Mouse (Mus musculus): ENCODE measurements around the gene Olfr45. TPM values are rescaled to one million over a fixed set of nuclear protein-coding genes. Genes with fewer than 3 reads are reported as not detected.

Olfr45 gene
- polyA plus RNA-seq, 1 experiment from 2014 or later: not detected

DNA sequence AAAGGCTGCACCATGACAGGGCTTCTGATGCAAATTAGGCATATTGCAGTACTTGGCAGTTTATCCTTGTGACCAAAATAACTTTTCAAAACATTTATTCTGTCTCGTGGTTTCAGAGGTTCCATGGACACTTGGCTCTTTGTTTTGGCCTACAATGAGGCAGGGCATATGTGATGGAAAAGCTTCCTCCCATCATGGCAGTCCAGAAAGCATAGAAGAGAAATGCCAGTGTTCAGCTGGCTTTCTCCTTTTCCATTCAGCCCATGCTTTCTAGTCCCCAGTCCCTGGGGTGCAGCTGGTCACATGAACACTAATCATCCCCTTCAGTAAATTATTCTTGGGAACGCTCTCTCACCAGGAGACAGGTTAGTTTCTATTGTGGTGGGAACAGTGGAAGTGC is 24.6 kb downstream of the Olfr45 start:
- no peaks in the 10 kb centered on the region for H3K36me3 ChIP-seq (replicated peaks; ENCODE audit: insufficient read depth, low read length)
- DNase-seq: no peak
- H3K4me2 ChIP-seq (ENCODE audit: low read depth, low read length): no peak overlapping the region
- no peaks in the 10 kb centered on the region for H3K9me3 ChIP-seq (ENCODE audit: low read length)
- H3K27ac ChIP-seq (ENCODE audit: low read depth): no peak overlapping the region
- 52% methylated on average over 2 of the region's 2 CpGs for WGBS (ENCODE audit: insufficient replicate concordance)
- H3K4me1 ChIP-seq (ENCODE audit: insufficient read depth): no peaks in the 10 kb centered on the region; the same call in 1 of the 2 replicates
- H3K27me3 ChIP-seq (ENCODE audit: insufficient read depth, low read length): no peaks in the 10 kb centered on the region
- no peak overlapping the region for H3K9ac ChIP-seq (replicated peaks)
- no peak for ATAC-seq
- no peak overlapping the region for H3K4me3 ChIP-seq (ENCODE audit: low read depth, low read length)
- no peak for TF ChIP-seq EP300 (IDR thresholded peaks at IDR 0.05; ENCODE audit: low read depth)
- TF ChIP-seq CTCF (IDR thresholded peaks at IDR 0.05; ENCODE audit: low read depth): no peak

DNA sequence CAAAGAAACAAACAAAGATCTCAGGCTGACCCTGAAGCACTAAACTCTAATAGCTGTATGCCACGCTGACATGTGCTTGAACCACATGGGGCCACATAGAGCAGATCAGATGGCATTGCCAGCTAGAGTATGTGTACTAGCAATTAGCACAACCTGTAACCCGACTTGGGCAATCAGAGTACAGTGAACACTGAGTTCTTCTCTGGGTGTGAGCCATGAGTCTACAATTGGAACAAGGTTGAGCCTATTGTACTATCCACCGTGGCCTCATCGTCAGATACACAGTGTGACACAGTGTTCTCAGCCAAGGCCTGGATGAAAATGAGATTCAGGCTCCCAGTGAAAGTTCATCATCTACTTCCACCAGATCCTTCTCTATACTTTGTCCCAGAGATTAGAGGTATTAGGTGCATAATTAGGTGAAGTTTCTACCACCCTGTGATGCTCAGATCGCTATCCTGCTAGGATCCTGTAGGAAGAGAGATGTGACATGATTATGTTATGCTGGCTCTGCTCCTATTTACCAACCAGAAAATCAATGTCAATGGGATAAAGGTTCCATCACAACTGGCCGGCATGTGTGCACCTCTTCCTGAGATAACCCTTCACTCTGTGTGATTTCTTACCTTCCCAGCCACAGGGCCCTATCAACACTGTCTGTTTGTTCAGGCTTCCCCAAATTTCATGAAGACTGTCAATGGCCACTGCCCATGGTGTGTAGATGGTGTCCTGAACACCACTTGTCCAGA is 26.0 kb downstream of the Olfr45 start:
- Histone ChIP-seq H3K36me3 (replicated peaks; ENCODE audit: insufficient read depth, low read length) (no peaks in the 10 kb centered on the region), H3K4me3 (ENCODE audit: low read depth, low read length) (no peak overlapping the region), H3K9me3 (ENCODE audit: low read length) (no peaks in the 10 kb centered on the region), H3K27ac (ENCODE audit: low read depth) (0 out of 2 replicates have a peak overlapping the region, but pooled peaks have one; percentile 23), H3K9ac (replicated peaks) (no peak overlapping the region), H3K27me3 (ENCODE audit: insufficient read depth, low read length) (no peaks in the 10 kb centered on the region), H3K4me1 (ENCODE audit: insufficient read depth) (no peaks in the 10 kb centered on the region; the same call in 1 of the 2 replicates), H3K4me2 (ENCODE audit: low read depth, low read length) (no peak overlapping the region)
- WGBS (ENCODE audit: insufficient replicate concordance): 66% methylated on average over 6 of the region's 6 CpGs
- TF ChIP-seq EP300 (IDR thresholded peaks at IDR 0.05; ENCODE audit: low read depth): peak; percentile 80
- TF ChIP-seq CTCF (IDR thresholded peaks at IDR 0.05; ENCODE audit: low read depth): no peak
- peak; percentile 98 for ATAC-seq
- no peak for DNase-seq

DNA sequence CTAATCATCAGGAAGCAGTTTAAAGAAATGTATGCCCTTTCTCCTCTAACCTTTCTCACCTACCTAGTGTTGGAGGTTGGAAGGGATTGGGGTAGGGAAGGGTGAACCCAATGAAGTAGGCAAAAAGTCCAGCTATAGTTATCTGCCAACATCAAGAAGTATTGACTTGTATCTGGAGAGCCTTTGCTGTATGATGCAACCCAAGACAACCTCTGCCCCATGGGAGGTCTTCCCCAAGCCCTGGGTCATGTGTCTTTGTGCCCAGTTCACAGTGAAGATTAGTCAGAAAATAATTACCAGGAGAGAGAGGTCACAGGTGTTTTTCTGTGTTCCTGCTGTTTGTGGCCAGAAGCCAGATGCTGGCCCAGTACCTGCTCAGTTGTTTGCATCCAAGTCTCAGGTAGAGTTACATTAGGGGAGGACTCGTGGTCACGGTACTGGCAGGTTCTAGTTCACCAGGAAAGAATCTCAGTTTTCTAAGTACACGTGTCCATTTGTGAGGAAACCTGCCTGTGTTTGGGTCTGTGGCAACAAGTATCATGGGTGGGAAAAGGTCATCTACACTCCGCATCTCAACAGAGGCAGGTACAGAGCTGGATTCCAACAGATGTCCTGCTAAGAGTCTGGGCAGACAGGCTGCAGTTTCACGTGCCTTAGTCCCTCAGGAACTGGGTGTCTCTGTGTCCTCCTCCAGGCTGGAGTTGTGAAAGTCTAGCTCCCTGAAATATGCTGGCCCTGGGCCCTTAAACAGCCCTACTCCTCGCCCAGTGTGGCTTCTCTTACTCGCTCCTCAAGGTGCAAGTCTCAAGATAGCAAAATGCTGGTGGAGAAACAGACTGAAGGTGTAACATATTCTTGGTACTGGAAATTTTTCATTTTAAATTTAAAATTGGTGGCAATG is 35.7 kb downstream of the Olfr45 start:
- DNase-seq (peak; percentile 31), ATAC-seq (peak; percentile 62)
- 63% methylated on average over 7 of the region's 7 CpGs for WGBS (ENCODE audit: insufficient replicate concordance)
- Histone ChIP-seq H3K36me3 (replicated peaks; ENCODE audit: insufficient read depth, low read length) (no peaks in the 10 kb centered on the region), H3K4me2 (ENCODE audit: low read depth, low read length) (no peak overlapping the region), H3K9me3 (ENCODE audit: low read length) (no peaks in the 10 kb centered on the region), H3K4me3 (ENCODE audit: low read depth, low read length) (no peak overlapping the region), H3K9ac (replicated peaks) (no peak overlapping the region), H3K4me1 (ENCODE audit: insufficient read depth) (peaks cover 14% of the 10 kb centered on the region), H3K27ac (ENCODE audit: low read depth) (peak overlapping the region; percentile 62), H3K27me3 (ENCODE audit: insufficient read depth, low read length) (no peaks in the 10 kb centered on the region)
- TF ChIP-seq CTCF (IDR thresholded peaks at IDR 0.05; ENCODE audit: low read depth): no peak
- peak; percentile 57 for TF ChIP-seq EP300 (IDR thresholded peaks at IDR 0.05; ENCODE audit: low read depth)

GRCm38 (mm10) chr7:140721095-140721494 is 39.3 kb downstream of the Olfr45 start:
- no peak overlapping the region for H3K9ac ChIP-seq (replicated peaks)
- TF ChIP-seq CTCF (IDR thresholded peaks at IDR 0.05; ENCODE audit: low read depth) (no peak), EP300 (IDR thresholded peaks at IDR 0.05; ENCODE audit: low read depth) (peak; percentile 74)
- no peaks in the 10 kb centered on the region for H3K36me3 ChIP-seq (replicated peaks; ENCODE audit: insufficient read depth, low read length)
- no peaks in the 10 kb centered on the region for H3K27me3 ChIP-seq (ENCODE audit: insufficient read depth, low read length)
- DNase-seq (peak; percentile 30), ATAC-seq (peak; percentile 80)
- peaks cover 14% of the 10 kb centered on the region for H3K4me1 ChIP-seq (ENCODE audit: insufficient read depth)
- peak overlapping the region; percentile 69 for H3K27ac ChIP-seq (ENCODE audit: low read depth)
- H3K4me2 ChIP-seq (ENCODE audit: low read depth, low read length): no peak overlapping the region
- H3K9me3 ChIP-seq (ENCODE audit: low read length): no peaks in the 10 kb centered on the region
- no peak overlapping the region for H3K4me3 ChIP-seq (ENCODE audit: low read depth, low read length)
- WGBS (ENCODE audit: insufficient replicate concordance): 44% methylated on average over 6 of the region's 6 CpGs

DNA sequence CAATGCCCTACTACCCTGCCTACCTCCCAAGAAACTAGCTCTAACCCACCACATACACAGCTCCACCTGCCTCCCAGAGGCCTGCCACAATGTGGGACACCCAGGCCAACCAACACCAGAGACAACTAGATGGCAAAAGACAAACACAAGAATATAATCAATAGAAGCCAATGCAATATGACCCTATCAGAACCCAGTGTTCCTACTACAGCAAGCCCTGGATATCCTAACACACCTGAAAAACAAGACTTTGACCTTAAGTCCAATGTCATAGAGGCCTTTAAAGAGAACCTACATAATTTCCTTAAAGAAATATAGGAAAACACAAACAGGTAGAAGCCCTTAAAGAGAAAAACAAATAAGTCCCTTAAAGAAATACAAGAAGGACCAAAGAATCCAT is 43.8 kb downstream of the Olfr45 start:
- Histone ChIP-seq H3K4me3 (ENCODE audit: low read depth, low read length) (no peak overlapping the region), H3K27me3 (ENCODE audit: insufficient read depth, low read length) (no peaks in the 10 kb centered on the region), H3K36me3 (replicated peaks; ENCODE audit: insufficient read depth, low read length) (no peaks in the 10 kb centered on the region), H3K9ac (replicated peaks) (no peak overlapping the region), H3K4me1 (ENCODE audit: insufficient read depth) (peaks cover 11% of the 10 kb centered on the region), H3K27ac (ENCODE audit: low read depth) (peak overlapping the region; percentile 53), H3K4me2 (ENCODE audit: low read depth, low read length) (no peak overlapping the region), H3K9me3 (ENCODE audit: low read length) (no peaks in the 10 kb centered on the region)
- TF ChIP-seq CTCF (IDR thresholded peaks at IDR 0.05; ENCODE audit: low read depth) (no peak), EP300 (IDR thresholded peaks at IDR 0.05; ENCODE audit: low read depth) (peak; percentile 72)
- DNase-seq: no peak
- peak; percentile 87 for ATAC-seq

- WGBS (ENCODE audit: insufficient replicate concordance): 56% methylated on average over 2 of the region's 2 CpGs
- no peak for DNase-seq
These were observed 51.4 kb downstream of the Olfr45 start for GRCm38 (mm10) chr7:140733162-140733561.

More at GRCm38 (mm10) chr7:140733162-140733561, 51.4 kb downstream of the Olfr45 start:
- Histone ChIP-seq H3K36me3 (replicated peaks; ENCODE audit: insufficient read depth, low read length) (no peaks in the 10 kb centered on the region), H3K4me2 (ENCODE audit: low read depth, low read length) (no peak overlapping the region), H3K4me3 (ENCODE audit: low read depth, low read length) (no peak overlapping the region), H3K9ac (replicated peaks) (no peak overlapping the region), H3K27ac (ENCODE audit: low read depth) (no peak overlapping the region), H3K27me3 (ENCODE audit: insufficient read depth, low read length) (no peaks in the 10 kb centered on the region), H3K9me3 (ENCODE audit: low read length) (no peaks in the 10 kb centered on the region), H3K4me1 (ENCODE audit: insufficient read depth) (no peaks in the 10 kb centered on the region)
- no peak for ATAC-seq
- no peak for TF ChIP-seq EP300 (IDR thresholded peaks at IDR 0.05; ENCODE audit: low read depth)
- peak; percentile 26; the same call in 1 of the 2 replicates for TF ChIP-seq CTCF (IDR thresholded peaks at IDR 0.05; ENCODE audit: low read depth)

Other genes starting within 250 kb of the Olfr45 start
- not detected in 2 replicates for gene Olfr533, start 218.6 kb upstream of the Olfr45 start, polyA plus RNA-seq (2015; fragmentation: Nextera tagmentation; extraction: Ambion mirVana)
- not detected in 2 replicates for gene Olfr535, start 197.7 kb upstream of the Olfr45 start, polyA plus RNA-seq (2015; fragmentation: Nextera tagmentation; extraction: Ambion mirVana)
- gene Olfr536, start 174.6 kb upstream of the Olfr45 start, polyA plus RNA-seq (2015; fragmentation: Nextera tagmentation; extraction: Ambion mirVana): not detected in 2 replicates
- not detected in 2 replicates for gene Olfr538, start 114.1 kb upstream of the Olfr45 start, polyA plus RNA-seq (2015; fragmentation: Nextera tagmentation; extraction: Ambion mirVana)
- not detected in 2 replicates for gene Olfr46, start 80.7 kb upstream of the Olfr45 start, polyA plus RNA-seq (2015; fragmentation: Nextera tagmentation; extraction: Ambion mirVana)
- not detected in 2 replicates for gene Olfr61, start 53.0 kb upstream of the Olfr45 start, polyA plus RNA-seq (2015; fragmentation: Nextera tagmentation; extraction: Ambion mirVana)
- not detected in 2 replicates for gene Olfr53, start 35.5 kb upstream of the Olfr45 start, polyA plus RNA-seq (2015; fragmentation: Nextera tagmentation; extraction: Ambion mirVana)
- gene Olfr539, start 22.0 kb upstream of the Olfr45 start, polyA plus RNA-seq (2015; fragmentation: Nextera tagmentation; extraction: Ambion mirVana): not detected in 2 replicates
- not detected in 2 replicates for gene Olfr541, start 15.3 kb downstream of the Olfr45 start, polyA plus RNA-seq (2015; fragmentation: Nextera tagmentation; extraction: Ambion mirVana)
- 556 and 629 TPM in 2 replicates for gene Cyp2e1, start 81.8 kb downstream of the Olfr45 start, polyA plus RNA-seq (2015; fragmentation: Nextera tagmentation; extraction: Ambion mirVana)
- gene Syce1, start 105.9 kb downstream of the Olfr45 start, polyA plus RNA-seq (2015; fragmentation: Nextera tagmentation; extraction: Ambion mirVana): not detected in 2 replicates
- gene Zfp941, start 140.2 kb downstream of the Olfr45 start, polyA plus RNA-seq (2015; fragmentation: Nextera tagmentation; extraction: Ambion mirVana): 0.14 and 0.21 TPM in 2 replicates
- gene Urah, start 153.1 kb downstream of the Olfr45 start, polyA plus RNA-seq (2015; fragmentation: Nextera tagmentation; extraction: Ambion mirVana): 316 TPM in 2 replicates
- gene Scgb1c1, start 163.6 kb downstream of the Olfr45 start, polyA plus RNA-seq (2015; fragmentation: Nextera tagmentation; extraction: Ambion mirVana): not detected in 2 replicates
- not detected in 2 replicates for gene Odf3, start 165.9 kb downstream of the Olfr45 start, polyA plus RNA-seq (2015; fragmentation: Nextera tagmentation; extraction: Ambion mirVana)
- not detected in 2 replicates for gene Gm45785, start 174.4 kb downstream of the Olfr45 start, polyA plus RNA-seq (2015; fragmentation: Nextera tagmentation; extraction: Ambion mirVana)
- gene Ric8a, start 175.0 kb downstream of the Olfr45 start, polyA plus RNA-seq (2015; fragmentation: Nextera tagmentation; extraction: Ambion mirVana): 15.9 and 17.1 TPM in 2 replicates
- 30.7 and 35.9 TPM in 2 replicates for gene Bet1l, start 175.6 kb downstream of the Olfr45 start, polyA plus RNA-seq (2015; fragmentation: Nextera tagmentation; extraction: Ambion mirVana)
- gene Psmd13, start 200.0 kb downstream of the Olfr45 start, polyA plus RNA-seq (2015; fragmentation: Nextera tagmentation; extraction: Ambion mirVana): 106 and 112 TPM in 2 replicates
- 66.2 and 66.9 TPM in 2 replicates for gene Sirt3, start 200.4 kb downstream of the Olfr45 start, polyA plus RNA-seq (2015; fragmentation: Nextera tagmentation; extraction: Ambion mirVana)
- gene Cox8b, start 218.5 kb downstream of the Olfr45 start, polyA plus RNA-seq (2015; fragmentation: Nextera tagmentation; extraction: Ambion mirVana): 1.2 and 12.7 TPM in 2 replicates
- 16.7 and 18.8 TPM in 2 replicates for gene Nlrp6, start 239.0 kb downstream of the Olfr45 start, polyA plus RNA-seq (2015; fragmentation: Nextera tagmentation; extraction: Ambion mirVana)